Mouse (Mus musculus) Muller cell, postnatal 12 days (primary cell): ENCODE results near the gene Rabgap1l.
A peak's percentile ranks its signal among the peaks of the same experiment; 100 is the strongest.
"Not testable (repeated sequence)": the region's sequence is repeated elsewhere in the genome, so short reads cannot be mapped to it uniquely, and the experiment has no call there.

Experiments used
- DNase-seq: peaks from one replicate; pipeline ENCODE4 v3.0.0-alpha.2; 2015; ENCODE audit errors: inconsistent ontology term

The Rabgap1l gene

DNA sequence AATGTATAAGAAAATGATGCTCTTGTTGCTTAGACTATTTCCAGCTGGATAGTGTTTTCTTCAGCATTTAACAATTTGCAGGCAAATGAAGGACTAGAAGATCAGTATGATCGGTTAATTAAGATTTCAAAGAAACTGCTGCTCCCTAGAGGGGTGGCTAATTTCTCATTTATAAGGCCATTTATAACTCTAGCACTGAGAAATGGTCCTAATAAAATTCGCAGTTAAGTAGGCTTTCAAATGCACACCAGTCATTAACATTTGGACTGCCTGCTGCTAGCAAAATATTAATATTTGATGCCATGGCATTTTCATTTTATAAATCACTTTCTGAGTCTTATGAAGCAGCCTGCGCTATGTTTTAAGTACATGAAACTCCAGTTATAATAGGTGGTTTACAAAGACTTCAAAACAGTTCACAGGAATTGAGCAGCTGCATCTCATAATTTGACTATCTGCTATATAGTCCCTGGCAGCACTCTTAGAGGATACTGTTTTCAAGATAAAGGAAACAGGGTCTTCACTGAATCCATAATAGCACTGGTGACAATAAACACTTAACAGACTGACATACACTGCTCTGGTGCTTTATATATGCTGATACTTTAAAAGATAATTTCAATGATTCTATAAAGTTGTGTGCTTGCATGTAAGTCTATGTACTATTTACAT is 296.0 kb downstream of the Rabgap1l start:
- no peak for DNase-seq

DNA sequence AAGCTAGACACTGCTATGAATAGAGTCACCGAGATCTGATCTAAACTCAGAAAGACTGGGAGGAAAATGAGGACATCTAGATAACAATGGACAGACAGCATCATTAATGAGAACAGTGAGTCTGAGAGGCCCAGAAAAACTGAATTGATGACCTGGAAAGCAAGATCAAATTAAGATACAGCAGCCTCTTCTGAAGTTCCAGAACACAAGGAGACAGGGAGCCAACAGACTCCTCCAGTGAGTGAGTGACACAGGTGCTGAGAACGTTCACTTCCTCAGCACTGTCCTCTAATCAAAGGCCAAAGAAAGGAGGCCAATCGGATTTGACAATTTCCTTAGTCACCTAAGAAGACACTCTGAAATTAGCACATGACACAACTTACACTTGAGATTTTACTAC is 307.3 kb downstream of the Rabgap1l start:
- DNase-seq = peak; percentile 13

DNA sequence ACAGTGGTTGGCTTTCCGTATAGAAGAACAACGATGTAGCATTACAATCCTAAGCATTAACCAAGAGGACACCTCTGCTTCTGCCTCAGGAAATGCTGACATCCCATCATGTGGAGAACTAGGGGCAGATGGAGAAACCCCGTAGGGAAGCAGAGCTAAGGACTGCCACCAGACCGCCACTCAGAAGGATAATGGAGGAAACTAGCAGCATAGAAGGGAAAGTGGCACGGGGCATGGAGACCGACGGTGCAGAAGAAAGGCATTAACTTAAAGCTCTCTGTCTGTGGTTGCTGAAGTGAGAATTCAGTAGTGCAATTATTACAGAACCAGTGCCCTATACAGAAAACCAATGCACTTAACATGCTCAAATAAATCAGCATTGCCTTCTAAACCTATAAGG is 308.0 kb downstream of the Rabgap1l start:
- DNase-seq = no peak

DNA sequence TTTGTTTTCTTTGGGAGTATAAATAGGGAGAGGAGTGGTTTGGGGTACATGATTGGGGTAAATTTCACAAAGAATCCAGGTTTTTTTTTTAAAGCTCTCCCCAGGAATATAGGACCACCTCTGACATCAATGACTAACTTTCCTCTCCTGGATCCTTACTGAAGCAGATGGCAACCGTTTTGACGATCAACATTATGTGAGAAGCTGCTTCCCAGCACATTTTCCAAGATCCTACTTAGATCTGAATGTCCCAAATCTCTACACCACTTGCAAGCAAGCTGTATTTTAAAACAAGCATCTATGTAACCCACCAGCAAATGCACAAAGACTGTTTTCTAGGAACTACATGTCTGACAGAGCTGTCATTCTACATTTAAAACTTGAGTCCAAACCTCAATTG is 311.4 kb downstream of the Rabgap1l start:
- no peak for DNase-seq

DNA sequence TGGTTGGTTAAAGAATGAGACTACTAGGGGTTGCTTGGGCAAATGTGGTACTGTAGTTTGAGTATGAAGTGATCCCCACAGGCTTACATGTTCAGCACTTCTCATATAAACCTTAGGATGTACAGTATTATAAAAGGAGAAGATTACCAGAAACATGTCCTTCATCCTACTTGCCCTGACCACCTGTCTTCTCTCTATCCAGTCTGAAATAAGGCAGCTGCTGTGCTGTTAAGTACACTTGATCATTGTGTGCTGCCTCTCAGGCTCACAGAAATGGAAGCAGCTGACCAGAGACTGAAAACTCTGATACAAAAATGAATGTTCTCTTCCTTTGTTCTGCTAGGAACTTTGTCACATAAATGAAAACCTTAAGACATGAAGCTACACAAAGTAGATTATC is 325.6 kb downstream of the Rabgap1l start:
- no peak for DNase-seq

DNA sequence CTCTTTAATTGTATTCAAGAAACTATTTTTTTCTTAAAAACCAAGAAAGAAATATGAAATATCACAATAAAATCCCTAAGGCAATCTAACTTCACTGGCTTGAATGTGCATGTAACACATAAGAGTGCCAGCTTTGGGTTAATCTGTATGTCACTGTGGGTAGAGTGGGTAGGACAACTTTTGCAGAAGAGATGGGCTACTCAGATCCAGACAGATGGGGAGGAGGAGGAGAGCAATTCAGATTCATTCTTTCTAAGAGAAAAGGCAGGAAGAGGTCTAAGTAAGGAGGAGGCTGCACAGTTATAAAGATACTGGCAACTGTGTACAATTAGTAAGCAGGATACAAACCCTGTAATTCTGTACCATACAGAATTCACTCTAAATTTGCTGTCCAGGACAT is 327.8 kb downstream of the Rabgap1l start:
- DNase-seq = no peak

DNA sequence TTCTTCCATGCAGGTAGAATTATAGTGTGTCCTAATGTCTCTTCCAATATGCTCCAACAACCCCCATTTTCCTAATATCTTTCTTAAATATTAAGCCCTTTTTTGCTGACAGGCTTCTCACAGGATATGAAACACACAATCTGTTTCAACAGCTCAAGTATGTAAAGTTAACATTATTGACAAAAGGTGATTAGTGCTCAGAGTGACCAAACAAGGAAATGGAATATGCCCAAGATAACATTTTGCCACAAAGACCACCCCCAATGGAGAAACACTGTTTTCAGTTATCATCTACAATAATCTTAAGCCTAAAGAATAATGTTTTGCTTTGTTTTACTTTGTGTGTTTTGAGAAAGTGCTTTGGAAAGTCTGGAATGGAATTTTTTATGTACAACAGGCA is 328.9 kb downstream of the Rabgap1l start:
- no peak for DNase-seq

DNA sequence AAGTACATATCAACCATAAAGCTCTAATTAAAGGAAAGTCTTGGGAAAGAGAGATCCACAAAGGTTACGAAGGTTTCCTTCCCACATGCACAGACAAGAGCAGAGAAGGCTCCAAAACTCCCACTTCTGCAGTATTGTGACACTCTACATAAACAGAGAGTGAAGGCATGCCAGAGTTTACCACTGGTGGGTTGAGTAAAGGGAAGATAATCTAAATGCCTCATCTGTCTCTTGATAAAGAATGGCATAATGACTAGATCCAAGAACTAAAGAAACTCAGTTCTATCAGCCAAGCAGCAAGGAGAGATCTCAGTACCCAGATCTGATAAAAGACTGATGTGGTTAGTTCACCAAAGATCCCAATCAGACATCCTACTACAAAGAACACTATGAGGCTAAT is 332.7 kb downstream of the Rabgap1l start:
- no peak for DNase-seq

DNA sequence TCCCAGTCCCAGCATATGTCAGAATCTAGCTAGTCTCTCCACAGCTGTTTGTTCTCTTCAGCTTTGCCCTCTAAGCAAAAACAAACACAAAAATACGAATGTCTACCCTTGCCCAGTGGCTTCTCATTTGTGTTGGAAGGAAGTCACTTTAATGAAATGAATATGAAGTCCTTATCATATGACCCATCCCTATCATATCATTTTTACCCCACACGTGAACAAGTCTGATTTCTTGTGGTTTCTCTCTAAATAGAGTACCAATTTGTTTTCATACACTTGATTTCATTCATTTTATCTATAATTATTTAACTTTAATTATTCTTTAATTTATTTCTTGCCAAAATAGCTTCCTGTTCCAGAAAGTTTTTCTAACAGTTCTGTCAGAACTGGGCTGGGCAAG is 341.3 kb downstream of the Rabgap1l start:
- no peak for DNase-seq

DNA sequence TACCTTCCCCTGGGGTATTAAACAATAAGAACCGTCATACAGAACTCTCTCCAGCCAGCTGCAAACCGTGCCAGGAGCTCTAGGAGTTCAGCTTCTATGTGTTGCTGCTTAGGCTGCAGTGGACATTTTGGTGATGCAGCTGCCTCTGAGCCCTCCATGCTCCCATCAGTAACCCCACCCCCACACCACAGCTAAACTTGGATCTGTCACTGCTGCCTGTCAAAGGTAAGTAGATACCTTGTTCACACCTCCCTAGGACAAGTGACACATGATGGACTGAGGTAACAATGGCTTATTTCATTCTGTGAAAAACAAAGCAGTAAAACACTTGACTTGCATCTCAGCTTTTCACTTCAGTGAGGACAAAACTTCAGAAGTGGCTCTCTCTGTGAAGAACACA is 344.3 kb downstream of the Rabgap1l start:
- DNase-seq = no peak

DNA sequence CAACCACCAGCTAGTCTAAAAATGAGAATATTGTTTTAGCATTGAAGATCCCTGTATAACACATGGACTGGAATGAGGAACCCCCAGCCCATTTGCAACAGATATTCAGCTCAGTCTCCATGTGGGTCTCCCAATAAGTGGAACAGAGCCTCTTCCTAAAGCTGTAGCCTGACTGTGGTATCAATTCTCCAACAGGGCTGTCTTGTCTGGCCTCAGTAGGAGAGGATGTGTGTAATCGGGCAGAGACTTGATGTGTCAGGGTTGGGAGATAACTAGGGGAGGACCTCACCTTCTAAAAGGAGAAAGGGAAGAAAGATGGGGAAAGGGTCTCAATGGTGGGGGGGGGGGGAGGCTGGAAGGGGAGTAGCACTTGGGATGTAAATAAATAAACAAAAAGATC is 346.2 kb downstream of the Rabgap1l start:
- no peak for DNase-seq

DNA sequence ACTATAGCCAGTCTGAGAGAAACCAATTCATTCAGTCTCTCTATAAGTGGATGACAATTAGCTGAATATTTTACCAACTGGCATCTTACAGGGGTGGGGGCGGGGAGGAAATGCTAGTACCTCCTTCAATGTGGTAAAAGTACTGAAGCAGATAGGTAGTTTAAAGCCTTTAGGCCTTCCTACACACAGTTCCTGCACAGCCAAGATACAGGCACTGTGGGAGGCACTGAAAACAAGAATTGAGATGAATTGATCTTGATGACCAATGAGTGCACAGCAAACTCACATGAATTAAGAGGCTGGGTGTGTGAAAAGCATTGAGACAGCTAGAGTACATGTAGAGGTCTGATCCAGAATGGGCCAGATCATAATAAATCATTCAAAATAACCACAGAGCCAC is 349.5 kb downstream of the Rabgap1l start:
- DNase-seq = no peak

DNA sequence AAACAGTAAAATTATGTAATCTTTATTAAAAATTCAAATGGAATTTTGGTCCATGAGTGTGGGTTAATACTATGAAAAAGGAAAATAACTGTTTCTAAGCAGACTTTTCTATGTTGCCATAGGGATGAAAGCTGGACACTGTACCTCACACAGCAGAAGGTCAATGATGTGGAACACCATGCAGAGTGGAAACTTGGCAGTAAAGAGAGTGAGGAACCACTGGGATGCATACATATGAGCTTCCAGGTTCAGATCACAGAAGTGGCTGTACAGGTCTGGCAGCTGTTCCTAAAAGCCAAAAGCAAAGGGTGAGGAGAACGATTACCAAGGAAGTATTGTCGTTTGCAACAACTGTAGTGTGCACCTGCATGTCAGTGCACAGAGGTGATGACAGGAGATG is 351.3 kb downstream of the Rabgap1l start:
- DNase-seq = no peak

DNA sequence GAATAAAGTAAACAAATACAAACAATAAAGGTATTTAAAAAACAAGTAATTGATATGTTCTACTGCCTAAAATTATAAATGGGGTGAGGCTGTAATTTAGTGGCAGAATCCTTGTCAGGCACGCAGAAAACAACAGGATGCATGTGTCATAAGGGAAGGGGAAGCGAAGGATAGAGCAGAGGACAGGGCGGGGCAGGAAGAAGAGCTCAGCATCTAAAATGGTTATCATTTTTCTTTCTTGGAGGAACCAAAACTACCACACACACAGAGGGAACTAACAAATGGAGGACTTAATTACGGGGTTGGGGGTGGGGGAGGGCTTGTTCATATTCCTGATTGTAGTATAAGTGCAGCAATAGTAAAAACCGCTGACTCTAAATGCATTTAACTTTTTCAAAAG is 351.9 kb downstream of the Rabgap1l start:
- DNase-seq = no peak

DNA sequence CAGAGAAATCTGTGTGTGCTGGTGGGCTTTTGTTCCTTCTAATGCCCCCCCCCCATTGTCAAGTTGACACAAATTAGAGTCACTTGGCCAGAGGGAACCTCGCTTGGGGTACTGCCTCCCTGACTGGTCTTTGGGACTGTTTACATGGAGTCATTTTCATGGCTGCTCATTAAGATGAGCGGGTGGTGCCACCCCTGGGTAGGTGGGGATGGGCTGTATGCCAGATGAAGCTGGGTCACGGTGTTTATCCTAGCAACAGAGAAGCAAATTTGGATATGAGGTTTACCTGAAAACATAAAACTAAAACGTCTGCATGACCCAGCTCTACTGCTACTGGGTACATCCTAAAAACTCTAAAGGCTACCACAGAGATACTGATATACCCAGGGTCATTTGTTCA is 354.2 kb downstream of the Rabgap1l start:
- no peak for DNase-seq

DNA sequence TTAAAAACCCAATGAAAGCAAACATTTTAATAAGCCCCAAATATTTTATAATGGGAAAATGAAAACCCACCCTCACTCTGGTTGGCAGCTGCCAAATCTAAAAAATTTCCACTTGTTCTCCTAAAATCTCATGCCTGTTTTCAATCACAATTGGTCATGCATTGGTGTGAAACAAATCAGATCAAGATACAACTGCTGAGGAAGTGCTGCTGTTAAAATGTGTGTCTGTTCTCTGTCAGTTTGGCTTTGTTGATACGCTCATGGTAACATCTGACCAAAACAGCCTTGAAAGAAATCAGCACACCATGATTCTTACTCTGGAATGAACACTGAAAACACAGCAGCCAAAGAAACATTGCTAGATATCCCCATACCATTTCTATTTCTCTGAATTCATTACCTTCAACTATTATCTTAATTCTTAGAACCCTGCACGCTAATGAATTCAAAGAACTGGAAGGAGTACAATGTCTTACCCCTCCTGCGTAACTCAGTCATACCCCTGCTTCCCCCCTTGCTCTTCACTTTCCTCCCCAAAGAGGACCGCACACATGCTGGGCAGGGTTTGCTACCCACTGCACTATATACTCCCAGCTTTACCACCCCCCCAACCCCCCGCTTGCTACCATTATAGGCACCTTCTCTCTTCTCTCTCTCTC is 375.7 kb downstream of the Rabgap1l start:
- no peak for DNase-seq

DNA sequence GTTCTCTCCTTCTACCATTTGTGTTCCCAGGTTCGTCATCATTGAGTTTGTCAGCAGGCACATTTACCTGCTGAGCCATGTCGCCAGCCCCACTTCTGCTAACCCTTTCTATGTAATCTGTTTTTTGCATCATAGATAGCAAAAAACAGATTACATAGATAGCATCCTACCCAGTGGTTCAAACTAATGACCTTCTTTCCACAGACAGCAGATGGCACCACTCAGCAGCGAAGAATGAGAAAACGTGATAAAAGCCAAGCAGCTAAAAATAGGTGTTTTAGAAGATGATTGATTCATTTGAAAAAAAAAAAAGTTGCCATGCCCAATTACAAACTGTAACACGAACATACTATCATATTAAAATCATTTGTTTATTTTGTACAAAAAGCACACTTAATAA is 382.2 kb downstream of the Rabgap1l start:
- DNase-seq = no peak

DNA sequence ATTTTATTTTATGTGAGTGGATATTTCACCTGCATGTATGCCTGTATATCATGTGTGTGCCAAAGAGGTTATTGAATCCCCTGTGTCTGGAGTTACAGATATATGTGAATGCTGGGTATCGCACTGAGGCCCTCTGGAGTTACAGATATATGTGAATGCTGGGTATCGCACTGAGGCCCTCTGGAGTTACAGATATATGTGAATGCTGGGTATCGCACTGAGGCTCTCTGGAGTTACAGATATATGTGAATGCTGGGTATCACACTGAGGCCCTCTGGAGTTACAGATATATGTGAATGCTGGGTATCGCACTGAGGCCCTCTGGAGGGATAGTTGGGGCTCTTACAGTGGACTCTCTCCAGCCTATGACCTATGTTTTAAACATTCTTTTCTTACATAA is 383.3 kb downstream of the Rabgap1l start:
- not testable (repeated sequence) for DNase-seq

DNA sequence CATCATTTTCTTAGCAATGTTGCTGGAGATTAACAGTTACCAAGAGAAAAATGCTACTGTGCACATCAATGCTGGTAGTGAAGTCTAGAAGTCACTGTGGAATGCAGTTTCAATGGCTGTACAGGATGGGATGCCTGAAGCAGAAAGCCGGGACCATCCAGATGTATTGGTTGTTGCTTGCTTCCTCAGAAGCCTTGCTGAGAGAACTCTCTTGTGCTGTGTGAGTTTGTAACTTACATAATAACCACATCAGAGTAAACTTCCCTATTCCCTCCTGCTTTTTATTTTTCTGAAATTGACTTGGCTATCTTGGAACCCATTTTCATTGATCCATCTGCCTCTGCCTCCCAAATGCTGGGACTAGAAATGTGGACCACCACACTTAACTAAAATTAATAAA is 383.9 kb downstream of the Rabgap1l start:
- no peak for DNase-seq

DNA sequence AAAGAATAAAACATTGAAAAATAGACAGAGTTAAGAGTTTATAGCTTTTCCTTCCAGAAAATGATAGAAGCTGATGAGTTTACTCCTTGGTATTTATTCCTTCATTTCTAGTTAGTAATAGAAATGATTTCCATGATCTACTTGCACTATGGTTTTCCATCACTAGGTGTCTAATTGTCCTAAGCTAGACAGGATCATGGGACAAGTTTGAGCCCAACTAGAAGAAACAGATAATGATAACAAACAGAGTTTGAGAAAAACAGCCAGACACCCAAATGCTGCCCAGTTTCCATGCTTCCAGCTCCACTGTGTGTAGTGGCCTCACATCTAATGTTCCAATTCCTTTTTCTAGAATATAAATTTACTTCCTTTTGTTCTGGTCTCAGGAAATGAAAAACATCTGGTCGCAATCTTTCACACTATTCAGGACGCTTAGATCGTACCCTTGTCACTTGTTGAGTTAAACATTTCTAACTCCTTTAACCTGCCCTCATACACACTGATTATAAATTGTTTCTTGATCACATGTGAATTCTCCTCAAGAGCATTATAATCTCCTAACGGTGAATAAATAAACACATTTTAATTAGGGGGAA is 384.6 kb downstream of the Rabgap1l start:
- DNase-seq = no peak

DNA sequence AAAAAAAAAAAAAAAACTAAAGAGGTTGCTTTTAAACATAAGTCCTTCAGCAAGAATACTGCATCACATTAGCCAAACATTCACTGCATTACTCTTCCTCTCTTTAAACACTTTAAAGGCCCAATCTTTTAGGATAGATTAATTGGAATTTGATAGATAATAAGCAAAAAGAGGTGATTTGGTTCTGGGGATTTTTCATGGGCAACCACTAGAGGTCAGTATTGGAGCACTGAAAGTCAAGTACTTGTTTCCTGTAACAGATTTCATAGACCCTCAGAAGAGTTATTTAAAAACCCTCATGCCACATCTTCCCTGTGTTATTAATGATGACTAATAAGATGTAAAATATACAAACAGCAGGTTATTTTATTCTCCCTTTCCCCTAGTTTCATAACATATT is 393.6 kb downstream of the Rabgap1l start:
- peak; percentile 17 for DNase-seq

DNA sequence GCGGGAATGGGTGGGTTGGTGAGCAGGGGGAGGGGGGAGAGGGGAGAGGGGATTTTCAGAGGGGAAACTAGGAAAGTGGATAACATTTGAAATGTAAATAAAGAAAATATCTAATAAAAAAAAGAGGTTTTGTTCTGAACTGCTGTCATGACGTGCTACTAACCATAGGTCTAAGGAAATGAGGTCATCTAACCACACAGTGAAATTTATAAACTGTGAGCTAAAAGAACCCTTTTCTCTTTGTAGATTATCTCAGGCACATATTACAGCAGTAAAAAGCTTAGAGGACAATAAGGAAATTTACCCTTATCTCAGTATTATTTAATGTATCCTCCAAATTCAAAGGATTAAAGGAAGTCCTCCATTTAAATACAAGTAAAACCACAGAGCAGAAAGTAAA is 396.0 kb downstream of the Rabgap1l start:
- no peak for DNase-seq

DNA sequence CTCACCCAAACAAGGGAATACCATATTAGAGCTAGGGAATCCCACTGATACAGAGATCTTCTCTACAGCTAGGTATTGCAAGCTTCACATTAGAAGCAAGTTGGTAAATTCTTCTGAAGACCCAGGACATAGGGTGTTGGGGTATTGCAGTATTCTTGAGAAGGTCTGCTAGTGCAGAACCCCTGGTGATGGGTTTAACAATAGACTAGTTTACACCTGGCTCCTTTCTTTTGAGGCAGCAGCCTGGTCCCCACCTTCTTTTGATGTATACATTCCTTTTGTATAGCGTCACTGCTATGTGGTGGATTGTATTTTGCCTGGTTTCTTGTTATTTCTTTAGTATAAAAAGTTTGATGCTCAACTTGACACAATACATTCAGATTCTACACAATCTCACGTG is 405.6 kb downstream of the Rabgap1l start:
- DNase-seq = no peak

DNA sequence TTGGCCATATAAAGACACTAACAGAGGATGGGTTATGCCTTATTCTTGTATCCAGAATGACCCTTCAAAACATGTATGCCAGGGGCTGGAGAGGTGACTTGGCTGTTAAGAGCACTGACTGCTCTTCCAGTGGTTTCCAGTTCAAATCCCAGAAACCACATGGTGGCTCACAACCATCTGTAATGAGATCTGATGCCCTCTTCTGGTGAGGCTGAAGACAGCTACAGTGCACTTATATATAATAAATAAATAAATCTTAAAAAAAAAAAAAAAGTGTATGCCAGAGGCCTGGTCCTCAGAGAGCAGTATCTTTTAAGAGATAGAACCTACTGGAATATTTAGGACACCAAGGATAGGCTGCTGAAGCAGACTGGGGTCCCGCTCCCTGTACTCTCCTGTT is 414.6 kb downstream of the Rabgap1l start:
- no peak for DNase-seq
